Mouse (Mus musculus): ENCODE measurements around the gene Cacng3. TPM values are rescaled to one million over a fixed set of nuclear protein-coding genes. Genes with fewer than 3 reads are reported as not detected.
A peak's percentile ranks its signal among the peaks of the same experiment; 100 is the strongest.

Cacng3 gene
- polyA plus RNA-seq (2015; fragmentation: Nextera tagmentation; extraction: Ambion mirVana), result 9.3 and 11.7 TPM in 2 replicates

DNA sequence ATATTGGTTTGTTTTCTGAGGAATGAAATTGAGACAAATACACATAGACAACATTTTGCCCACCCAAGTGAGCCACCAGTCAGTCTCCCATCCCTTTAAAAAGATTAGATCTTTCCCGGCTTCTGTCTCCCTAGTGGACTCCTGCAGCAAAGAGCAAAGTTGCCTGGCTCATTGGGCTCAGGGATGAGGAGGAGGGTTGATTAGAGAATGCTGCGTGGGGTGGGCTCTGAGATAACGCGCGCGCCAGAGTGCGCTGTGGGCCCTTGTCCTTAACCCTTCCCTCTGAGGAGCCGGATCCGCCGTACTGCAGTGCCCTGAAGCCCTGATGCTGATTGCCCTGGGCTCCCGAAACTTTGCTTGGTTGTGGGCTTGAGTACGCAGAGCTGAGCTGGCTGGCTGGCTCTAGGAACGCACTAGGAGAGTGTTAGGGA, at the start of gene Cacng3:
Cacng3 (plus strand) TSS at position 51 of the 431 bp plus-strand sequence.
- no peak; the same call in 1 of the 2 replicates for ATAC-seq (ENCODE audit: low read depth)
- peak within 1 kb of the TSS; percentile 42 for H3K4me3 ChIP-seq
- WGBS, result 11% methylated on average over 13 of the region's 13 CpGs
- H3K36me3 ChIP-seq, result no peaks in the 10 kb centered on the region
- H3K27me3 ChIP-seq, result peaks cover 31% of the 10 kb centered on the region
- peak within 1 kb of the TSS; percentile 65 for H3K4me2 ChIP-seq
- H3K9ac ChIP-seq, result peak within 1 kb of the TSS; percentile 65
- H3K4me1 ChIP-seq (replicated peaks), result peaks cover 16% of the 10 kb centered on the region
- H3K27ac ChIP-seq (replicated peaks), result peak within 1 kb of the TSS; percentile 56
- no peaks in the 10 kb centered on the region for H3K9me3 ChIP-seq

DNA sequence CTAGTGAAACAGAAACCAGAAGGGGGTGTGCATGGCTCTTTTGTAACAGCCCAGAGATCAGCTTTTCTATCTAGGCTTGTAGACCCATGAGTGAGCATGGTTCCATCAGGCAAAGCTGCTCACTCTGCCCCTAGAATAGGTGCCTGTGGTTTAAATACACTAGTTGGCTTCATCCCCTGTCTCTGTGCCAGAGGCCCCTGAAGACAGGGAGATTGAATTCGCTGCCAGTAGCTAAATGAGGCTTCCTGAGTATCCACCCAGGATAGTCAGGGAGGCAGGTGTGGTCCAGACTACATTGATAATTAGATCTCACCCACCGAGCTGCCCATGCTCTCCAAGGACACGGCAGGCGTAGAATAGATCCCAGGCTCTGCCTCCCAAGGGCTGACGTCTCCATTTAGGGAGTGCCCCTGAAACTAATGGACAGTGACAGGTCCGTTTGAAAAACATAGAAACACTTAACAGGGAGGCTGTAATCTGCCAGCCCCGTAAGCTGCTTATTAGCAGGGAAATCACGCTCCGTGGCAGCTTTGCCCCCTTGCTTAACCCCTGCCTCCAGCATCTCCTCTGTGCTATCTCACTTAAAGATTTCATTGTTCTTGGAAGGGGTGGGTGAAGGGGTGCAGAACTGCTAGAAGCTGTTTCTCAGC, 48.0 kb upstream of the Cacng3 start:
- 28% methylated on average over 9 of the region's 9 CpGs for WGBS
- no peak overlapping the region for H3K4me3 ChIP-seq
- no peaks in the 10 kb centered on the region for H3K36me3 ChIP-seq
- peak overlapping the region; percentile 26; the same call in 1 of the 2 replicates for H3K9ac ChIP-seq
- peaks cover 13% of the 10 kb centered on the region for H3K4me1 ChIP-seq (replicated peaks)
- H3K27me3 ChIP-seq, result no peaks in the 10 kb centered on the region
- peak; percentile 32; the same call in 1 of the 2 replicates for ATAC-seq (ENCODE audit: low read depth)
- H3K4me2 ChIP-seq, result no peak overlapping the region
- H3K9me3 ChIP-seq, result no peaks in the 10 kb centered on the region
- peak overlapping the region; percentile 46 for H3K27ac ChIP-seq (replicated peaks)

GRCm38 (mm10) chr7:122623753-122624152, 46.5 kb upstream of the Cacng3 start:
- peaks cover 13% of the 10 kb centered on the region for H3K4me1 ChIP-seq (replicated peaks)
- no peak overlapping the region for H3K27ac ChIP-seq (replicated peaks)
- no peaks in the 10 kb centered on the region for H3K36me3 ChIP-seq
- H3K4me2 ChIP-seq, result no peak overlapping the region
- ATAC-seq (ENCODE audit: low read depth), result no peak
- 53% methylated on average over 1 of the region's 1 CpGs for WGBS
- H3K9ac ChIP-seq, result no peak overlapping the region
- H3K27me3 ChIP-seq, result no peaks in the 10 kb centered on the region
- no peaks in the 10 kb centered on the region for H3K9me3 ChIP-seq
- no peak overlapping the region for H3K4me3 ChIP-seq

GRCm38 (mm10) chr7:122628050-122628449, 42.2 kb upstream of the Cacng3 start:
- no peak overlapping the region for H3K4me2 ChIP-seq
- 81% methylated on average over 5 of the region's 5 CpGs for WGBS

GRCm38 (mm10) chr7:122630386-122630785, 39.9 kb upstream of the Cacng3 start:
- no peaks in the 10 kb centered on the region for H3K9me3 ChIP-seq
- no peaks in the 10 kb centered on the region for H3K4me1 ChIP-seq (replicated peaks)
- WGBS, result 77% methylated on average over 2 of the region's 2 CpGs
- no peaks in the 10 kb centered on the region for H3K36me3 ChIP-seq
- no peak overlapping the region for H3K9ac ChIP-seq
- H3K27me3 ChIP-seq, result no peaks in the 10 kb centered on the region
- H3K4me3 ChIP-seq, result no peak overlapping the region
- no peak for ATAC-seq (ENCODE audit: low read depth)
- H3K4me2 ChIP-seq, result no peak overlapping the region
- H3K27ac ChIP-seq (replicated peaks), result no peak overlapping the region

More at GRCm38 (mm10) chr7:122628050-122628449, 42.2 kb upstream of the Cacng3 start:
- Histone ChIP-seq H3K27me3 (no peaks in the 10 kb centered on the region), H3K4me1 (replicated peaks) (no peaks in the 10 kb centered on the region), H3K27ac (replicated peaks) (no peak overlapping the region), H3K9ac (no peak overlapping the region), H3K9me3 (no peaks in the 10 kb centered on the region), H3K4me3 (no peak overlapping the region), H3K36me3 (no peaks in the 10 kb centered on the region)
- no peak for ATAC-seq (ENCODE audit: low read depth)

GRCm38 (mm10) chr7:122631151-122631550, 39.1 kb upstream of the Cacng3 start:
- 60% methylated on average over 3 of the region's 3 CpGs for WGBS
- no peak overlapping the region for H3K4me2 ChIP-seq
- H3K4me1 ChIP-seq (replicated peaks), result no peaks in the 10 kb centered on the region
- H3K9ac ChIP-seq, result no peak overlapping the region
- no peak for ATAC-seq (ENCODE audit: low read depth)
- H3K4me3 ChIP-seq, result no peak overlapping the region
- no peaks in the 10 kb centered on the region for H3K36me3 ChIP-seq
- H3K9me3 ChIP-seq, result no peaks in the 10 kb centered on the region
- H3K27ac ChIP-seq (replicated peaks), result no peak overlapping the region
- no peaks in the 10 kb centered on the region for H3K27me3 ChIP-seq

DNA sequence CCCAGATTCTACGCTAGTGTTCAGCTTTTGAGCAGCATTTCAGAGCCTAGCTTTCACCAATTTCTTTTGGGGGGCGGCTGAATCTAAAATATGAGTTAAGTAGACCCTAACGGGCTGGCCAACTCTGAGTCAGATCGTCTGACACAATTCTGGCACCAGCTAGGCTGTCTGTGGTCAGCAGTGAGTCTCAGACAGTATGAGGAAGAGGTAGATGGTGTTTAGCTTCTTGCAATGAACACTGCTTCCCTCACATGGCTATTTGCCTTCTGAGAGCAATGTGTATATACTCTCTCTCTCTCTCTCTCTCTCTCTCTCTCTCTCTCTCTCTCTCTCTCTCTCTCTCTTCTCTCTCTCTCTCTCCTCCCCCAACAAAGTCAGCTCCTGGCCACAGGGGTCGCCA, 37.3 kb upstream of the Cacng3 start:
- Histone ChIP-seq H3K4me3 (no peak overlapping the region), H3K36me3 (no peaks in the 10 kb centered on the region), H3K9me3 (no peaks in the 10 kb centered on the region), H3K4me2 (no peak overlapping the region), H3K27me3 (no peaks in the 10 kb centered on the region), H3K4me1 (replicated peaks) (no peaks in the 10 kb centered on the region), H3K9ac (no peak overlapping the region), H3K27ac (replicated peaks) (no peak overlapping the region)
- no peak for ATAC-seq (ENCODE audit: low read depth)
- 83% methylated on average over 5 of the region's 5 CpGs for WGBS

- no peak overlapping the region for H3K4me2 ChIP-seq
- no peaks in the 10 kb centered on the region for H3K36me3 ChIP-seq
- H3K4me3 ChIP-seq, result no peak overlapping the region
- 89% methylated on average over 5 of the region's 5 CpGs for WGBS
- no peaks in the 10 kb centered on the region for H3K27me3 ChIP-seq
- no peaks in the 10 kb centered on the region for H3K4me1 ChIP-seq (replicated peaks)
- no peak overlapping the region for H3K27ac ChIP-seq (replicated peaks)
- H3K9ac ChIP-seq, result no peak overlapping the region
- no peak for ATAC-seq (ENCODE audit: low read depth)
- H3K9me3 ChIP-seq, result no peaks in the 10 kb centered on the region
Measured at GRCm38 (mm10) chr7:122633463-122633862, 36.8 kb upstream of the Cacng3 start.

DNA sequence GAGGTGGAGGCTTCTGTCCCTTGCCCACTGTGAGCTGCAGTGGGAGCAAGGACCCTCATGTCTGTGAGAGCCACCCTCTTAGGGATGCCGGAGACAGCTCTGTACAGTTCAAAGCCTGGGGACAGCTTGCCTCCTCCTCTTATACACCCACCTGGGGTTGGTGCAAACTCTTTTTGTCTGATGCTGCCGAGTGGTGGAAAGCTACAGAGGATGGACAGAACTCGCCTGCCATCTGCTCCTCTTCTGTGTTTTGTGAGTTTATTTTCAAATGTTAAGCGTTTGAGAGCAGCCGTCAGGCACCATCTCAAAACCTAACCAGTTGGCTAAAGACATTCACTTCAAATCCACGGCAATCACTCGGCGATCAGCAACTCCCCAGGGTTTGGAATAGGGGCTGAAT, 26.6 kb upstream of the Cacng3 start:
- no peak overlapping the region for H3K4me3 ChIP-seq
- no peak for ATAC-seq (ENCODE audit: low read depth)
- H3K4me1 ChIP-seq (replicated peaks), result no peaks in the 10 kb centered on the region
- 95% methylated on average over 8 of the region's 8 CpGs for WGBS
- H3K27me3 ChIP-seq, result no peaks in the 10 kb centered on the region
- H3K4me2 ChIP-seq, result no peak overlapping the region
- no peaks in the 10 kb centered on the region for H3K36me3 ChIP-seq
- H3K9me3 ChIP-seq, result no peaks in the 10 kb centered on the region
- H3K9ac ChIP-seq, result no peak overlapping the region
- H3K27ac ChIP-seq (replicated peaks), result no peak overlapping the region

DNA sequence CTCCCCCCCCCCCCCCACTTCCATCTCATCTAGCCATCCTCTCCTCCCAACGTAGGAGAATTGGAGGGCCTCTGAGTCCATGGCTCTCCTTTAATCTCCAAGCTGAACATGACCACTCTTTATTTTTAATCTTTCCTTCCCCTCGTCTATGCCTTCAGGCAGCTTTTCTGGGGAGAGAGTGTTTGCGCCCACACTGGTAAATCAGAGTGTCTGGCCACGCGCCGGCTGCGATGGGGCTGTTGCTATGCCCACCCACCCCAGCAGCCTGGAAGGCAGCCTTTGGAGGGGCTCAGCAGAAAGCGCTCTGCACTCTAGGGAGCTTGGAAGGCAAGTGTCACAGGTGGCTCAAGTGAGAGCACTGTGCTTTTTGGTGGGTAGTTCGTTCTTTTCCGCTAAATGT, 21.0 kb upstream of the Cacng3 start:
- no peaks in the 10 kb centered on the region for H3K4me1 ChIP-seq (replicated peaks)
- no peak overlapping the region for H3K27ac ChIP-seq (replicated peaks)
- ATAC-seq (ENCODE audit: low read depth), result no peak
- H3K4me3 ChIP-seq, result no peak overlapping the region
- 89% methylated on average over 10 of the region's 10 CpGs for WGBS
- no peaks in the 10 kb centered on the region for H3K36me3 ChIP-seq
- H3K4me2 ChIP-seq, result no peak overlapping the region
- H3K27me3 ChIP-seq, result no peaks in the 10 kb centered on the region
- H3K9me3 ChIP-seq, result no peaks in the 10 kb centered on the region
- H3K9ac ChIP-seq, result no peak overlapping the region

DNA sequence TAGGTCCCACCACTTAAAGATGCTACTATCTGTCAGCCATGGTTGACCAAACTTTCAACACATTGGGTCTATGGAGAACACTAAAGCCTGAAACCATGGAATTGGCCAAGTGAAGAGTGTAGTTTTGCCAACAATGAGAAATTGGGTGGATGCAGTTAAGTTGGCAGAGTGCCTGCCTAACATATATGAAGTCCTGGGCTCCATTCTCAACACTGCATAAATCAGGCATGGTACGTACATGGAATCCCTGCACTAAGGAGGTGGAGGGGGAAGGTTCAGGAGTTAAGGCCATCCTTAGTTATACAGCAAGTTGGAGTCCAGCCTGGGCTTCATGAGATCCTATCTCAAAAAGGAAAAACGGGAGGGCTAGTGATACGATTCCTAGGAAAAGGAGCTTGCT, 17.8 kb upstream of the Cacng3 start:
- Histone ChIP-seq H3K4me3 (no peak overlapping the region), H3K36me3 (no peaks in the 10 kb centered on the region), H3K9ac (no peak overlapping the region), H3K4me2 (no peak overlapping the region), H3K27me3 (no peaks in the 10 kb centered on the region), H3K4me1 (replicated peaks) (no peaks in the 10 kb centered on the region), H3K27ac (replicated peaks) (no peak overlapping the region), H3K9me3 (no peaks in the 10 kb centered on the region)
- no peak for ATAC-seq (ENCODE audit: low read depth)
- WGBS, result 96% methylated on average over 3 of the region's 3 CpGs

DNA sequence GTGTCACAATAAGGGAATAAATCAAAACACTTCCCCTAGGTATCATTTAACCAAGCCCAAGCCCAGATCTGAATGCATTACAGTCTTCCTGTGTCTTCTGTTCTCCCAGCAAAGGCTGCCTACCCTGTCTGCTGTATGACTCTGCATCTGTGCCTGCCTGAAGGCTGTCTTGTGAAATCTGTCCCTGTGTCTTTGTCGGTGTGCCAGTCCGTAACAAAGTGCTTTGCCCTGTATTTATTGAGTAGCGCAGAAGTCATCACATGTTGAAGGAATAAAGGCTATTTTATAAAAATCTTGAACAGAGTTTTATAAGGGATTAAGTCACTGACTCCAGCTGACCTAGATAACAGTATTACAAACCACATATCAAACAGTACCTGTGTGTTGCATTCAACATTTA, 13.6 kb upstream of the Cacng3 start:
- no peak overlapping the region for H3K27ac ChIP-seq (replicated peaks)
- H3K9me3 ChIP-seq, result no peaks in the 10 kb centered on the region
- H3K9ac ChIP-seq, result no peak overlapping the region
- ATAC-seq (ENCODE audit: low read depth), result no peak
- 88% methylated on average over 3 of the region's 3 CpGs for WGBS
- no peak overlapping the region for H3K4me2 ChIP-seq
- no peaks in the 10 kb centered on the region for H3K4me1 ChIP-seq (replicated peaks)
- H3K4me3 ChIP-seq, result no peak overlapping the region
- no peaks in the 10 kb centered on the region for H3K27me3 ChIP-seq
- no peaks in the 10 kb centered on the region for H3K36me3 ChIP-seq

All from neural tube, embryonic 13.5 days (tissue).